Mouse (Mus musculus) regulatory T cell (primary cell): Measurements from ENCODE around the gene Hectd4.

Source experiments
- in situ Hi-C: fragments of 300-600 bp; cut with MboI, MseI; formaldehyde crosslinking; loops from one replicate; pipeline ENCODE4 v1.15.1; 2025; ENCODE audit warnings: high pct_unique_total_duplicates

Hectd4 gene

GRCm38 (mm10) chr5:121230811-121231210, 10.8 kb downstream of the Hectd4 start:
- in situ Hi-C loops = no loop called here

GRCm38 (mm10) chr5:121232789-121233188, 12.8 kb downstream of the Hectd4 start:
- in situ Hi-C loops = no loop called here

GRCm38 (mm10) chr5:121233726-121234125, 13.7 kb downstream of the Hectd4 start:
- in situ Hi-C loops = no loop called here

- in situ Hi-C loops = no loop called here
Measured at GRCm38 (mm10) chr5:121236171-121236570, 16.2 kb downstream of the Hectd4 start.

GRCm38 (mm10) chr5:121238208-121238607, 18.2 kb downstream of the Hectd4 start:
- in situ Hi-C loops = no loop called here

GRCm38 (mm10) chr5:121239846-121240245, 19.8 kb downstream of the Hectd4 start:
- in situ Hi-C loops = no loop called here

- in situ Hi-C loops = no loop called here
Measured at GRCm38 (mm10) chr5:121241182-121241581, 21.2 kb downstream of the Hectd4 start.

GRCm38 (mm10) chr5:121242261-121242660, 22.2 kb downstream of the Hectd4 start:
- in situ Hi-C loops = no loop called here

- in situ Hi-C loops = no loop called here
Measured at GRCm38 (mm10) chr5:121242701-121243100, 22.7 kb downstream of the Hectd4 start.

- in situ Hi-C loops = no loop called here
Measured at GRCm38 (mm10) chr5:121243676-121244364, 23.8 kb downstream of the Hectd4 start.

- in situ Hi-C loops = no loop called here
Measured at GRCm38 (mm10) chr5:121244365-121244731, 24.3 kb downstream of the Hectd4 start.

- in situ Hi-C loops = loop anchor here (5.0 kb wide), 1 partner anchor 52 kb away; no protein-coding TSS in a partner anchor
Measured at GRCm38 (mm10) chr5:121245201-121245600, 25.2 kb downstream of the Hectd4 start.

- in situ Hi-C loops = loop anchor here (5.0 kb wide), 1 partner anchor 48 kb away; no protein-coding TSS in a partner anchor
Measured at GRCm38 (mm10) chr5:121248766-121249394, 28.9 kb downstream of the Hectd4 start.

GRCm38 (mm10) chr5:121249693-121250092, 29.7 kb downstream of the Hectd4 start:
- in situ Hi-C loops = loop anchor here (5.0 kb wide), 1 partner anchor 48 kb away; no protein-coding TSS in a partner anchor

- in situ Hi-C loops = no loop called here
Measured at GRCm38 (mm10) chr5:121251813-121252212, 31.8 kb downstream of the Hectd4 start.

- in situ Hi-C loops = no loop called here
Measured at GRCm38 (mm10) chr5:121253816-121254497, 33.9 kb downstream of the Hectd4 start.

- in situ Hi-C loops = no loop called here
Measured at GRCm38 (mm10) chr5:121254977-121255376, 35.0 kb downstream of the Hectd4 start.

- in situ Hi-C loops = no loop called here
Measured at GRCm38 (mm10) chr5:121261806-121262205, 41.8 kb downstream of the Hectd4 start.

GRCm38 (mm10) chr5:121262415-121262814, 42.4 kb downstream of the Hectd4 start:
- in situ Hi-C loops = no loop called here

- in situ Hi-C loops = no loop called here
Measured at GRCm38 (mm10) chr5:121264593-121264992, 44.6 kb downstream of the Hectd4 start.

GRCm38 (mm10) chr5:121266741-121267382, 46.8 kb downstream of the Hectd4 start:
- in situ Hi-C loops = loop anchor here (5.0 kb wide), 1 partner anchor 50 kb away; no protein-coding TSS in a partner anchor

- in situ Hi-C loops = no loop called here
Measured at GRCm38 (mm10) chr5:121271046-121271445, 51.0 kb downstream of the Hectd4 start.
